Mouse (Mus musculus): ENCODE results near the gene Tmem51.

- TF ChIP-seq CTCF (conservative IDR thresholded peaks at IDR 0.05 in 1 of 2, IDR thresholded peaks at IDR 0.05 in 1 of 2; ENCODE audit: low read depth in 2 of 2, low read length in 2 of 2) (no peak), MAX (IDR thresholded peaks at IDR 0.05; ENCODE audit: low read length) (no peak), SIN3A (IDR thresholded peaks at IDR 0.05; ENCODE audit: low read length) (no peak), MAFK (IDR thresholded peaks at IDR 0.05; ENCODE audit: insufficient replicate concordance, low read length) (no peak), POLR2A (IDR thresholded peaks at IDR 0.05; ENCODE audit: low read depth, low read length) (no peak), EP300 (IDR thresholded peaks at IDR 0.05; ENCODE audit: low read length) (no peak), MEF2A (IDR thresholded peaks at IDR 0.05; ENCODE audit: borderline replicate concordance, low read depth, low read length) (no peak), PAX5 (IDR thresholded peaks at IDR 0.05; ENCODE audit: low read length) (no peak), UBTF (IDR thresholded peaks at IDR 0.05; ENCODE audit: low read depth, low read length) (no peak)
These were observed 13.3 kb downstream of the Tmem51 start for GRCm38 (mm10) chr4:142070840-142071239.

Measured in CH12.LX (cell line).